Mouse (Mus musculus) limb, embryonic 14.5 days (tissue): Measurements from ENCODE around the gene Akna. TPM values are rescaled to one million over a fixed set of nuclear protein-coding genes. Genes with fewer than 3 reads are reported as not detected.

Source experiments
- ATAC-seq: fragments of 200-750 bp; cut with Nextera tagmentation; 2 replicates; pipeline ENCODE4 v1.8.0; 2017; ENCODE audit warnings: low read depth, moderate number of reproducible peaks, moderate TSS enrichment; ENCODE audit not compliant: low FRiP score
- DNase-seq: peaks from one replicate; pipeline ENCODE4 v3.0.0-alpha.2; 2015; ENCODE audit warnings: low spot score
- H3K27ac ChIP-seq: fragments of 300-500 bp; sonication (generic); replicated peaks from 2 replicates; pipeline ENCODE4 v1.5.1; 2014; ENCODE audit warnings: low read depth, mild to moderate bottlenecking, low read length, moderate library complexity, mixed read lengths
- H3K27me3 ChIP-seq: fragments of 300-500 bp; sonication (generic); 2 replicates; pipeline ENCODE4 v1.6.1; 2014; ENCODE audit warnings: low read length, mixed read lengths; ENCODE audit not compliant: control insufficient read depth, insufficient read depth
- H3K36me3 ChIP-seq: fragments of 300-500 bp; sonication (generic); 2 replicates; pipeline ENCODE4 v1.6.1; 2014; ENCODE audit warnings: mild to moderate bottlenecking, low read length, moderate library complexity, mixed read lengths; ENCODE audit not compliant: control insufficient read depth, insufficient read depth
- H3K4me1 ChIP-seq: fragments of 300-500 bp; sonication (generic); 2 replicates; pipeline ENCODE4 v1.6.1; 2014; ENCODE audit warnings: antibody characterized with exemption, low read length, mixed read lengths; ENCODE audit not compliant: control insufficient read depth, insufficient read depth
- H3K4me2 ChIP-seq: fragments of 300-500 bp; sonication (generic); replicated peaks from 2 replicates; pipeline ENCODE4 v1.6.1; 2014; ENCODE audit warnings: low read depth, mild to moderate bottlenecking, low read length, moderate library complexity; ENCODE audit not compliant: severe bottlenecking
- H3K4me3 ChIP-seq: fragments of 300-500 bp; sonication (generic); replicated peaks from 2 replicates; pipeline ENCODE4 v1.5.1; 2014; ENCODE audit warnings: low read length
- H3K9ac ChIP-seq: fragments of 300-500 bp; sonication (generic); 2 replicates; pipeline ENCODE4 v1.6.1; 2014; ENCODE audit warnings: mild to moderate bottlenecking, low read depth, low read length, moderate library complexity; ENCODE audit not compliant: severe bottlenecking
- H3K9me3 ChIP-seq: fragments of 300-500 bp; sonication (generic); 2 replicates; pipeline ENCODE4 v1.6.1; 2016; ENCODE audit warnings: low read length; ENCODE audit not compliant: control insufficient read depth
- POLR2A ChIP-seq: fragments of 200-500 bp; IDR thresholded peaks from 2 replicates; pipeline ENCODE4 v1.8.0; 2012; ENCODE audit warnings: inconsistent platforms, mild to moderate bottlenecking, moderate library complexity, borderline replicate concordance; ENCODE audit not compliant: insufficient read depth, insufficient read length; ENCODE audit errors: extremely low read depth
- WGBS: fragments of 180-500 bp; shearing (Covaris S2); extraction: QIAGEN DNeasy Blood & Tissue Kit; methylation state at CpG from one replicate; pipeline ENCODE4 v1.1.7; 2014; 5-methylcytosine and 5-hydroxymethylcytosine counted together
- polyA plus RNA-seq, 2 experiments: library from polyadenylated mRNA; depleted of rRNA in 1 of 2; stranded (reverse) in 1 of 2; unstranded in 1 of 2; fragments of >200 nt; fragmentation: Nextera tagmentation in 1 of 2; extraction: Ambion mirVana in 1 of 2; gene quantifications; 2 replicates each; pipeline versions ENCODE4 v1.2.1 to v1.2.3; 2012 to 2014

Gene Akna
- polyA plus RNA-seq, 2 experiments = 5.4 to 6.2 TPM

DNA sequence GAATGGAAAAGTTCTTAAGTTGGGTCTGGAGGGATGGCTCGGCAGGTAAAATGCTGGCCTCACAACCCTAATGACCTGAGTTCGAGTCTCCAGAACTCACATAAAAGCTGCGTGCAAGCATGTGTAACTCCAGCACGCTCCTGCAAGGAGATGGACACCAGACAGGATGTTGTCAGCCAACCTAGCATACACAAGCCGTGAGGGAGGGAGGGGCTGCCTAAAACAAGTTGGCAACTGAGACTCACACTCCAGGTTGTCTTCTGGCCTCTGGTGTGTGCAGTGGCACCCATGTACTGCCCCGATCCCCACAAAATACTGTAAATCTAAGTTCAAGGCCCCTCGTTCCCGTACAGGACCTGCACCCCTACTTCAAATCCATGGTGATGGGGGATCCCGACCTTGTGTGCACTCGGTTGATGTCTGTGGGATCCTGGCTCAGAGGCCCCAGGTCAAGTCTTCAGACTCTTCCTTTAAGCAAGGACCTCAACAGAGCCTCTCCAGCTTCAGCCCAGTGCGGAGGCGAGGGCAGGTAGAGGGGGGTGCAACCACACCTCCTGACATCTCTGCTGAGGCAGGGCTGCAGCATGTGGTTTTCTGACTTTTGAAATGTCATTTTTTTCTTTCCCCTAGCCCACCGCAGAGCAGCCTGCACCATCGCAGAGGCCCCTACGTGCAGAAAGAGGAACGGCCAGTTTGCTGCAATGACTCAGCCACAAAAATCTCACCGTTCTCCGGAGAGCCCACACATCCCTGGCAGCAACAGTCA lies 2.4 kb downstream of the Akna start:
- Histone ChIP-seq H3K4me3 (no peak overlapping the region), H3K4me1 (peaks cover 50% of the 10 kb centered on the region), H3K4me2 (no peak overlapping the region), H3K27ac (no peak overlapping the region), H3K9me3 (no peaks in the 10 kb centered on the region), H3K36me3 (peaks cover 12% of the 10 kb centered on the region), H3K27me3 (no peaks in the 10 kb centered on the region), H3K9ac (no peak overlapping the region)
- TF ChIP-seq POLR2A = no peak
- ATAC-seq = no peak
- 83% methylated on average over 18 of the region's 18 CpGs for WGBS
- DNase-seq = no peak

DNA sequence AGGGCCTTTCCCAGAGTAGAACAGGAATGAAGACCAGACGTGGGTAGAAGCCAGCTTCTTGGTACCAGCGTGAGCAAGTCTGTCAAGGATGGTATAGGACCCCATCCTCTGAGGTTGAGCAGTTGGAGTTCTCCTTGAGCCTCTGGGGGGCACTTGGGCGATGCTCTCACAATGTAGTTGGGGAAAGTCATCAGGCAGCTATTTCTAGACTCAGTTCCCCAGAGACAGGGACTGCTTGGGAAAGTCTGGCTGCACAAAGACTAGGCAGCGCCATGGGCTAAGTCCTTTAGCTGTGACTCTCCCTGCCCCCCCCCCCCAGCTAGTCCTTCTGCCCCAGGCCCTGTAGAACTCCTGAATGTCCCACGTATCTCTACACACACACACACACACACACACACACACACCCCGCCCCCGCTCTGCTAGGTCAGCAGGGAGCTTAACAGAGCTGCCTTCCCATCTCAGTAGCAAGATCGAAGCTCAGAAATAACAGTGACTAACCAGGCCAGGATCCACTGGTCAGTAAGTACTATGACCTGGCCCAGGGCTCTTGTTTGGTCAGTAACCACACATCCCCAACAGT lies 3.4 kb downstream of the Akna start:
- no peak for TF ChIP-seq POLR2A
- Histone ChIP-seq H3K4me1 (peaks cover 45% of the 10 kb centered on the region), H3K4me3 (no peak overlapping the region), H3K27me3 (no peaks in the 10 kb centered on the region), H3K9ac (no peak overlapping the region), H3K36me3 (peaks cover 19% of the 10 kb centered on the region), H3K4me2 (0 out of 2 replicates have a peak overlapping the region, but pooled peaks have one; percentile 2), H3K27ac (peak overlapping the region; percentile 52), H3K9me3 (no peaks in the 10 kb centered on the region)
- no peak for ATAC-seq
- WGBS = 49% methylated on average over 7 of the region's 8 CpGs
- peak; percentile 43 for DNase-seq

DNA sequence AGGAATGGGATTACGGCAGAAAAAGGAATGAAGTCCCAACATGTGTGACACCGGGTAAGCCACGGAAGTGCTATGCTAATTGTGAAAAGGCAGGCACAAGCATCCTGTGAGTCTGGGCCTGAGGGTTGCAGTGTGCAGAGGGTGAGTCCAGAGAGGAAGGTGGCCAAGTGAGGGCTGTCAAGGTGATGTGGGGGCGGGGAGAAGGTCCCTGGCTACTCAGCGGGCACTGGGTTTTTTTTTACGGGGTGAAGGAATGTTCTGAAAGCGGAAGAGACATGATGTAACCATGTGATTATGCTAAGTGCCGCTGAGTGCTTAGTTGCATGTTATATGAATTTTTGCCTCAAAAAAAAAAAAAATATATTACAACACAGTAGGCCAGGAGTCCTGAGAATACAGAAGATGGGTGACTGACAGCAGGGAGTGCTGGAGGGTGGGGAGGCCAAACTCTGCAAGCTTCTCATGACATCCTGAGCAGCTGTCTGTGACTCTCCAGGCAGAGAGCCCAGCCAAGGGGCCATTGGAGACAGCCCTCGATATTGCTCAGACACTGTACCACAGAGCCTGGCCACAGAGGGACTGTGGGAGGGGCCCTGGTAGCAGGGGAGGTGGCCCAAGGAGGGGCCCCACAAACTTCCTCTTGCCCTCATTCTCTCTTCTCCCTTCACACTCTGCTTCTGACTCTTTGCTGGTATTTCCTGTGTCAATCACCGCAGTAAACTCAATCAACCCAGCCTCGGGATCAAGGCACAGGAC lies 4.1 kb downstream of the Akna start:
- peak overlapping the region; percentile 52 for H3K27ac ChIP-seq
- no peak for ATAC-seq

DNA sequence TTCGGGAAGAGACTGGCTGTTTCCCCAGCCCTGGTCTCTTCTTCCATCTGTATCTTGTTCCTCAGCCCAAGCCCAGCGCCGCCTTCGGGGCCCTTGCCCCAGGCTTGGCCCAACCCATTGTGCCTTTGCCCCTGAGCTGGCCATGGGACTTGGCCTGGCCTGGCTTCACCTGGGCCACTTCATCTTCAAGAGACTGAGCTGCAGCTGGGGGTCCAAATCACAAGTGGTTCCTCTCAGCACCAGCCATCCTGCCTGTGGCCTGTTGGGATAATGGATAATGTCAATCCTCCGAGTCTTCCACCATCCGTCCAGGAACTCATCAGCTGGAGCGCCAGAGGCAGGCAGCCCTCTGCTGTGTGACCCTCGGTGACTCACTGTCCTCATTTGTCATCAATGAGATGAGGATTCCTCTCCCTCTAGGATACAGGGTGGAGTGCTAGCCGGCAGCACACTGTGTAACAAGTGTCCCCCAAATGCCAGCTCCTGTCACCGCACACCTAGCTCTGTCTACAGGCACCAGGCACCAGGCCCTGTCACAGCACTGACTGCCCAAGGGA lies 5.1 kb downstream of the Akna start:
- H3K4me3 ChIP-seq = no peak overlapping the region
- H3K27me3 ChIP-seq = no peaks in the 10 kb centered on the region
- H3K4me2 ChIP-seq = no peak overlapping the region
- ATAC-seq (no peak), DNase-seq (no peak)
- peaks cover 25% of the 10 kb centered on the region for H3K36me3 ChIP-seq
- H3K27ac ChIP-seq = no peak overlapping the region; the same call in 1 of the 2 replicates
- H3K4me1 ChIP-seq = peaks cover 28% of the 10 kb centered on the region
- 91% methylated on average over 10 of the region's 10 CpGs for WGBS
- no peak for TF ChIP-seq POLR2A
- H3K9ac ChIP-seq = no peak overlapping the region
- H3K9me3 ChIP-seq = no peaks in the 10 kb centered on the region

More for the DNA sequence above, 4.1 kb downstream of the Akna start:
- DNase-seq = peak; percentile 45
- 28% methylated on average over 11 of the region's 11 CpGs for WGBS
- Histone ChIP-seq H3K36me3 (peaks cover 21% of the 10 kb centered on the region), H3K4me1 (peaks cover 37% of the 10 kb centered on the region), H3K9me3 (no peaks in the 10 kb centered on the region), H3K9ac (no peak overlapping the region), H3K4me2 (0 out of 2 replicates have a peak overlapping the region, but pooled peaks have one; percentile 2), H3K27me3 (no peaks in the 10 kb centered on the region), H3K4me3 (no peak overlapping the region)
- TF ChIP-seq POLR2A = no peak

DNA sequence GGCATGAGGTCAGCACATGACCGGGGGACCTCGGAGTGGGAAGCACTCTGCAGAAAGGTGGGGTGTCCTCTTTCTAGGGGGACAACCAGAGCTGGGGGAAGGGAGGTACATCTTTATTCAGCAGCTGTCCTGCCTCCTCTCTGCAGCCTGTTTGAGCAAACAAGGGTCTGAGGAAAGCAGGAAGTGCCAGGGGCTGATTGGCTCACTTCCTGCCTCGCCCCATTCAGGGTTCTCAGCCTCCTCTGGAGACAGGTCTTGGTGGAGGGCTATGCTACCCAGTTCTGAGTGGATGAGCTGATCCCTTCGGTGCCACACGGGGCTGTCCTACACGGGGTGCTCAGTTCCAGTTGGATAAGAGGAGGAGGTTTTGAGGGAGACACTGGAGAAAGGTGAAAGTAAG lies 11.8 kb downstream of the Akna start:
- DNase-seq (no peak), ATAC-seq (no peak)
- TF ChIP-seq POLR2A = no peak
- no peak overlapping the region for H3K4me3 ChIP-seq
- peaks cover 26% of the 10 kb centered on the region; the same call in 1 of the 2 replicates for H3K36me3 ChIP-seq
- no peak overlapping the region for H3K9ac ChIP-seq
- no peak overlapping the region for H3K27ac ChIP-seq
- 81% methylated on average over 6 of the region's 6 CpGs for whole genome bisulfite sequencing
- no peaks in the 10 kb centered on the region for H3K27me3 ChIP-seq
- no peaks in the 10 kb centered on the region for H3K9me3 ChIP-seq
- no peak overlapping the region for H3K4me2 ChIP-seq
- H3K4me1 ChIP-seq = peaks cover 4% of the 10 kb centered on the region; the same call in 1 of the 2 replicates
